Mouse (Mus musculus) CH12.LX (cell line): Measurements from ENCODE around the gene Cep83.

Source experiments
- CHD1 ChIP-seq: IDR thresholded peaks from 2 replicates; pipeline ENCODE4 v1.6.1; 2012; ENCODE audit warnings: low read depth, low read length, improper control_type of control experiment, inconsistent platforms
- CTCF ChIP-seq, 2 experiments: IDR thresholded peaks in 1 of 2; conservative IDR thresholded peaks in 1 of 2; 2 replicates each; pipeline ENCODE4 v1.5.1; 2011 to 2012; ENCODE audit warnings: low read depth in 2 of 2, low read length in 2 of 2, improper control_type of control experiment in 1 of 2, inconsistent platforms in 1 of 2, mild to moderate bottlenecking in 1 of 2, moderate library complexity in 1 of 2
- ELF1 ChIP-seq: IDR thresholded peaks from 2 replicates; pipeline ENCODE4 v1.6.1; 2014; ENCODE audit warnings: low read depth, mild to moderate bottlenecking, inconsistent platforms, low read length, improper control_type of control experiment
- ETS1 ChIP-seq: conservative IDR thresholded peaks from 2 replicates; pipeline ENCODE4 v1.6.1; 2012; ENCODE audit warnings: low read depth, mild to moderate bottlenecking, inconsistent platforms, low read length, improper control_type of control experiment, moderate library complexity
- HCFC1 ChIP-seq: IDR thresholded peaks from 2 replicates; pipeline ENCODE4 v1.6.1; 2012; ENCODE audit warnings: low read depth, mild to moderate bottlenecking, inconsistent platforms, low read length, improper control_type of control experiment
- JUND ChIP-seq: conservative IDR thresholded peaks from 2 replicates; pipeline ENCODE4 v1.6.1; 2011; ENCODE audit warnings: low read depth, low read length, improper control_type of control experiment
- MEF2A ChIP-seq: IDR thresholded peaks from 2 replicates; pipeline ENCODE4 v1.6.1; 2014; ENCODE audit warnings: low read depth, mild to moderate bottlenecking, inconsistent platforms, low read length, improper control_type of control experiment, borderline replicate concordance
- PAX5 ChIP-seq: IDR thresholded peaks from 2 replicates; pipeline ENCODE4 v1.6.1; 2012; ENCODE audit warnings: low read length, inconsistent platforms, mixed read lengths
- POLR2A ChIP-seq: IDR thresholded peaks from 2 replicates; pipeline ENCODE4 v1.6.1; 2011; ENCODE audit warnings: low read depth, mild to moderate bottlenecking, improper control_type of control experiment, low read length
- SIN3A ChIP-seq: IDR thresholded peaks from 2 replicates; pipeline ENCODE4 v1.6.1; 2012; ENCODE audit warnings: low read length, improper control_type of control experiment, inconsistent platforms
- TCF12 ChIP-seq: IDR thresholded peaks from 2 replicates; pipeline ENCODE4 v1.6.1; 2014; ENCODE audit warnings: low read depth, mild to moderate bottlenecking, inconsistent platforms, low read length, improper control_type of control experiment
- USF1 ChIP-seq: IDR thresholded peaks from 2 replicates; pipeline ENCODE4 v1.6.1; 2014; ENCODE audit warnings: low read depth, mild to moderate bottlenecking, inconsistent platforms, low read length, improper control_type of control experiment
- ZC3H11A ChIP-seq: IDR thresholded peaks from 2 replicates; pipeline ENCODE4 v1.6.1; 2012; ENCODE audit warnings: low read depth, mild to moderate bottlenecking, inconsistent platforms, low read length, improper control_type of control experiment

- no peak for TF ChIP-seq CTCF (conservative IDR thresholded peaks at IDR 0.05 in 1 of 2, IDR thresholded peaks at IDR 0.05 in 1 of 2; ENCODE audit: low read depth in 2 of 2, low read length in 2 of 2)
- TF ChIP-seq POLR2A = no peak
- no peak for TF ChIP-seq PAX5
- TF ChIP-seq USF1 = no peak
- TF ChIP-seq MEF2A = no peak
- TF ChIP-seq TCF12 = no peak
- TF ChIP-seq HCFC1 = no peak
- TF ChIP-seq ZC3H11A = no peak
- no peak for TF ChIP-seq JUND
- TF ChIP-seq ELF1 = no peak
- TF ChIP-seq CHD1 = no peak
- TF ChIP-seq ETS1 = no peak
- TF ChIP-seq SIN3A = no peak
Measured at GRCm38 (mm10) chr10:94826436-94826835, 138.0 kb downstream of the Cep83 start.
